Mouse (Mus musculus) liver, embryonic 13.5 days (tissue): ENCODE measurements around the gene Sfmbt1. TPM values are rescaled to one million over a fixed set of nuclear protein-coding genes. Genes with fewer than 3 reads are reported as not detected.
A peak's percentile ranks its signal among the peaks of the same experiment; 100 is the strongest.

Source experiments
- ATAC-seq: fragments of 200-750 bp; cut with Nextera tagmentation; 2 replicates; pipeline ENCODE4 v1.8.0; 2017; ENCODE audit warnings: low read depth, mild to moderate bottlenecking, moderate number of reproducible peaks, moderate library complexity
- DNase-seq: peaks from one replicate; pipeline ENCODE4 v3.0.0; 2022
- H3K27ac ChIP-seq: fragments of 300-500 bp; sonication (generic); 2 replicates; pipeline ENCODE4 v1.5.1; 2015; ENCODE audit warnings: moderate library complexity, mild to moderate bottlenecking, inconsistent platforms
- H3K27me3 ChIP-seq: fragments of 300-500 bp; sonication (generic); 2 replicates; pipeline ENCODE4 v1.6.1; 2015; ENCODE audit warnings: mild to moderate bottlenecking, inconsistent platforms
- H3K36me3 ChIP-seq: fragments of 300-500 bp; sonication (generic); 2 replicates; pipeline ENCODE4 v1.6.1; 2015; ENCODE audit warnings: mild to moderate bottlenecking, inconsistent platforms
- H3K4me1 ChIP-seq: fragments of 300-500 bp; sonication (generic); replicated peaks from 2 replicates; pipeline ENCODE4 v1.6.1; 2015; ENCODE audit warnings: inconsistent platforms
- H3K4me2 ChIP-seq: fragments of 300-500 bp; sonication (generic); 2 replicates; pipeline ENCODE4 v1.6.1; 2015; ENCODE audit warnings: inconsistent platforms, mild to moderate bottlenecking, moderate library complexity
- H3K4me3 ChIP-seq: fragments of 300-500 bp; sonication (generic); replicated peaks from 2 replicates; pipeline ENCODE4 v1.5.1; 2015; ENCODE audit warnings: mild to moderate bottlenecking, inconsistent platforms
- H3K9ac ChIP-seq: fragments of 300-500 bp; sonication (generic); 2 replicates; pipeline ENCODE4 v1.6.1; 2015; ENCODE audit warnings: mild to moderate bottlenecking, inconsistent platforms
- H3K9me3 ChIP-seq: fragments of 300-500 bp; sonication (generic); replicated peaks from 2 replicates; pipeline ENCODE4 v1.6.1; 2016; ENCODE audit warnings: inconsistent platforms
- WGBS: fragments of 180-500 bp; shearing (Covaris S2); methylation state at CpG from one replicate; pipeline ENCODE4 v1.1.7; 2015; ENCODE audit not compliant: insufficient replicate concordance; 5-methylcytosine and 5-hydroxymethylcytosine counted together
- polyA plus RNA-seq: library from polyadenylated mRNA; unstranded; fragments of >200 nt; fragmentation: Nextera tagmentation; extraction: Ambion mirVana; gene quantifications from 2 replicates; pipeline ENCODE4 v1.2.1, GENCODE M21; 2015

The Sfmbt1 gene
- polyA plus RNA-seq, 1 experiment from 2014 or later, result 13.3 TPM

DNA sequence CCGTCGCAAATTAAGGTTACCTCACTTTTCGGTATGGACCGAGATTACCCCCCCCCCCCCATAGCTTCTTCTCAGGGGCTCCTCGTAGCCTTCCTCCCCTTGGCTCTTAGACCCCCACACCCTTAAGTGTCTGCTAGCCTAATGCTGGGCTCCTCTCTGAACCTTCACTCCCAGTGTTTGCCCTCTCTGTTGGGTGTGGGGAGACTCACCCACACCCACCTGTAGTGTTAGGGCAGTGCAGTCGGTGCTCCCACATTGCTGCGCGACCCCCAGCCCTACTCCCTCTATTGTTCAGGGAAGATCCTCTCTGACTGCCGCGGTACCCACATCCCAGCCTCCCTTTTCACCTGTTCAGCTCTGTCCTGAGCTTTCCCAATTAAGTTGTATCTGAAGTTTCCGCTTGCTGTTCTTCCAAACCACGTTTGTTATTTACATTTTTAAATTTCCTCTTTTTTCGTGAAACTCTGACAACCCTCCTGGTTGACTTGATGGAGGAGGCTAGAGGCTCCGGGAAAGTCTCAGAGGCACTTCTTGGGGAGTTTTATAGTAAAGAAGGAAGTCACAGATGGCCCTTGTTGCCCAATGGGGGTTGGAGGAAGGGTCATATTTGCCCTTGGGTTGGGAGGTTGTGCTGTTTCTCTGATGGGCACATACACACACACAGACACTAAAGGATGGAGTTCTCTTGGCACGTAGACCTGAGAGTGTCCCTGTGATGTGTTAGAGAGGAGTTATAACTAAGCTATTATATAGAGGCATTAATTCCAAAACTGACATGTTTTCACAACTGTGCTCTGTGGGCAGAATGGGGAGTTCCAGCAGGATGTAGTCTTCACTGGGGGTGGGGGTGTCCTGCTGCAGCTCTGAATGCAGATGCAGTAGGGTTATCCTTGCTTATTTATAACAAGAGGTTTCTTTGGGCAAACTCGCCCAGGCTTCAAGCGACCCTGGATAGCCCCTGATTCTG lies 111.8 kb downstream of the Sfmbt1 start:
- peak overlapping the region; percentile 63; the same call in 1 of the 2 replicates for H3K27ac ChIP-seq
- H3K9ac ChIP-seq, result peak overlapping the region; percentile 87
- ATAC-seq (no peak), DNase-seq (no peak)
- no peaks in the 10 kb centered on the region for H3K36me3 ChIP-seq
- 18% methylated on average over 17 of the region's 17 CpGs for WGBS
- no peaks in the 10 kb centered on the region for H3K9me3 ChIP-seq
- H3K27me3 ChIP-seq, result no peaks in the 10 kb centered on the region
- H3K4me1 ChIP-seq, result peaks cover 62% of the 10 kb centered on the region
- peak overlapping the region; percentile 93 for H3K4me2 ChIP-seq
- peak overlapping the region; percentile 90 for H3K4me3 ChIP-seq

DNA sequence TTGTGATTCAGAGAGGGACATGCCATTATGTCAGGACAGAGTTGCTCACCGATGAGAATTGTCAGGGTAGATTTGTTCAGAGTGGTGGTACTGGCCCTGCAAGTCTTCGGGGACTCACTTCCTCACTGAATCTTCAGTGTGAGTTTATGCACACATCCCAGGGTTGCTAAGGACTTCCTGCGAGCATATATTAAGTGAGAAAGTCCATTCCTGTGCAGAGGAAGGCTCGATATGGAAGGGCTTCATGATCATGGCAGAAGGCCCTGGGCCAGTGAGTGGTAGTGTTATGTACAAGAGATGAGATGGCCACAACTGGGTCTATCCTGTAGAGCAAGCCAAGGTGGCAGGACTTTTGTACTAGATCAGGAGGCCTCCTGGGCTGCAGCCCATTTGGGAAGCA lies 112.8 kb downstream of the Sfmbt1 start:
- Histone ChIP-seq H3K9me3 (no peaks in the 10 kb centered on the region), H3K36me3 (no peaks in the 10 kb centered on the region), H3K4me2 (peak overlapping the region; percentile 93; the same call in 1 of the 2 replicates), H3K4me3 (0 out of 2 replicates have a peak overlapping the region, but pooled peaks have one; percentile 90), H3K9ac (no peak overlapping the region; the same call in 1 of the 2 replicates), H3K4me1 (peaks cover 70% of the 10 kb centered on the region), H3K27ac (peak overlapping the region; percentile 34; the same call in 1 of the 2 replicates), H3K27me3 (no peaks in the 10 kb centered on the region)
- DNase-seq (no peak), ATAC-seq (no peak)
- 63% methylated on average over 4 of the region's 4 CpGs for WGBS

DNA sequence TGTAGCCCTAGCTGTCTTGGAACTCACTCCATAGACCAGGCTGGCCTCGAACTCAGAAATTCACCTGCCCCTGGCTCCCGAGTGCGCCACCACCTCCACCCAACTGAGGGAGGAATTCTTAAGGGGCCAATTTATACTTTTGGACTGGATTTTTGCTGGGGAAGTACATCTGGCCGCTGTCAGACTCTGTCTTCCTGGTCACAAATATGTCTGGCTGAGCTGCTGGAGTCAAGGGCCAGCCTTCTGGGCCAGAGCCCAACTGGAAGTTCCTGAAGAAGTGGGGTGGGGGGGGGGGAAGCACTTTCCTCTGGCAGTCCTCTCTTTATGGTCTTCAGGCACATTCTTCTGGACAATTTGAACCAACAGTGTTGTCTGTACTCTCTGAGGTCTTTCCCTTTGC lies 113.4 kb downstream of the Sfmbt1 start:
- Histone ChIP-seq H3K4me3 (no peak overlapping the region), H3K4me2 (peak overlapping the region; percentile 93), H3K4me1 (peaks cover 70% of the 10 kb centered on the region), H3K9ac (no peak overlapping the region), H3K27me3 (no peaks in the 10 kb centered on the region), H3K27ac (peak overlapping the region; percentile 85), H3K36me3 (no peaks in the 10 kb centered on the region), H3K9me3 (no peaks in the 10 kb centered on the region)
- ATAC-seq, result no peak
- WGBS, result 82% methylated on average over 4 of the region's 4 CpGs
- DNase-seq, result no peak

DNA sequence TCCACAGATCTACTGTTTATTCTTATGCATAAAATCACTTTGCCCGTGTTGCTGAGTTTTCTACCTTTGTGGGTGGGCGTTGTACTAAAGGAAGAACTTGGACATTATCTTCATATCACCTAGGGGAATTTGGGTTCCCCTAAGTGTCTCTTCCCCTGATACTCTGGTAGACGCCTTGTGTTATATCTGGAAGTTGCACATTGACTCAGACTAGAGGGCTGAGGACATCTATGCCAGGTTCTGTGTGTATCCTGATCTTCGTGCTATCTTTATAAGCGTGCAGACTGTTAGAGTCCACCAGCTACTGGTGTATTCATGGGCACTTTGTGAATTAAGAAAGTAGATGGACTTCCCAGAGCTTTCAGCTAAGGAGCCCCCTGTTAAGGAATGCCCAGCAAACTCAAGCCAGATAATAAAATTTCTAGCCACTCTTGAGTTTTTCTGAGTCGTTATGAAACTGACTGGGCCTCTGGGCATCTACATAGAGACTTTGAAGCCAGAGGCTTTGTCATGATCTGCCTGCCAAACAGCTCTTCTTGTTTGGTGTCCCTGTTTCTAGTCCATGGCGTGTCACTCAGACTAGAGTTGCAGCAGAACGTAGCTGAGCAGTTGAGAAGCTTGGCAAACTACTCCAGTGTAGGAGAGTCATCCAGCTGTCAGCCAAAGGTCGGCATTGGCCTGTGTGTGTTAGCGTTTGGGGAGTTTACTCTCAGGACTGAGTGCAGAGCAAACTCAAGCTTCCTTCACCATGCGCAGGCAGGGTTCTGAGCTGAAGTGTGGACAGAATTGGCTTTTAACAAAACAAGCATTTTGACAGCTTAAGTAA lies 114.2 kb downstream of the Sfmbt1 start:
- peak; percentile 36 for DNase-seq
- H3K4me1 ChIP-seq, result peaks cover 70% of the 10 kb centered on the region

DNA sequence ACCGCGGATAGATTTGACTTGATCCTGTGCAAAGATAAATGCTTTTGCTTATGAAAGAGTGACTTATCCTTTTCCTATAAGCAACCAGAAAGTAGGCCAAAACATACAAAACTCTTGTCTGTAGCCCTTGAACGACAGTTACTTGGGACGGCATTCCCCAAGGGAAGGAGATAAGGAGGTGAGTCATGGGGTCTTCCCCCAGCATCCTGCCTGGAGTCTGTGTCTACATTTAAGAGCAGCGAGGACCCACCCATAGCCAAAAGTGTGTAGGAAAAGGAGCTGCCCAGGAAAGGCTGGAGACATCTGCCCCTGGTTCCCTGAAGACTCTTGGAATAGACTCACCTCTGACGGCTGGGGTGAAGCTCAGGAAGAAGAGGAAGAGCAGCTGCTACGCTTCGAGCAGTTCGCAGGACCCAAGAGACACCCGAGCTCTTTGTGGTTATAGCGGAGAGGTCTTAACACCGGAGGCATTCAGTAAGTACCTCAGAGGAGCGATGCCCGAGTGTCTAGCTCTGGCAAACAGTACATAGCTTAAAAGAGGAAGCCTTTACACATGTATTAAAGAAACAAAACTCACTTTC lies 122.9 kb downstream of the Sfmbt1 start:
- Histone ChIP-seq H3K4me1 (0 out of 2 replicates have a peak, but pooled peaks cover 5% of the 10 kb centered on the region), H3K36me3 (peaks cover 16% of the 10 kb centered on the region), H3K27ac (no peak overlapping the region), H3K9me3 (no peaks in the 10 kb centered on the region), H3K9ac (no peak overlapping the region), H3K4me3 (no peak overlapping the region), H3K4me2 (no peak overlapping the region), H3K27me3 (no peaks in the 10 kb centered on the region)
- ATAC-seq, result no peak
- WGBS, result 70% methylated on average over 14 of the region's 14 CpGs
- DNase-seq, result no peak

More for the DNA sequence above, 114.2 kb downstream of the Sfmbt1 start:
- Histone ChIP-seq H3K4me2 (peak overlapping the region; percentile 93), H3K4me3 (no peak overlapping the region; the same call in 1 of the 2 replicates), H3K36me3 (no peaks in the 10 kb centered on the region), H3K9ac (peak overlapping the region; percentile 56), H3K27ac (peak overlapping the region; percentile 85), H3K27me3 (no peaks in the 10 kb centered on the region), H3K9me3 (no peaks in the 10 kb centered on the region)
- WGBS, result 39% methylated on average over 11 of the region's 11 CpGs
- peak; percentile 78 for ATAC-seq

DNA sequence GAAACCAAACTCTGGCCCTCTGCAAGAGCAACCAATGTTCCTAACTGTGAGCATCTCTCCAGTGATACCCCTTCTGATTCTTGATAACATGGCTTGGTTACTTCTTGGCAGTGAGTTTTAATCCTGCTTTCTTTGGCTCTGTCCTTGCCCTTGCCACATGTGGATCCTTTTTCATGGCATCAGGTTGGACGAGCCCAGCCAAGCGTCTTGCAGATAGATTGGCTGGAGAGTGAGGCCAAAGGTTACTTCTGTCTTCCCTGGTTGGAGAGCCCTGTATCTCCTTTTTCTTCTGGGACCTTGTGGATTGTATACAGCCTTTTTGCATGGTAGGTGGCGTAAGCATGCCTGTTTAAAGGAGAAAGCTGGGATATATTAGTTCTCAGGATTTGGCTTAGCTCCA lies 129.1 kb downstream of the Sfmbt1 start:
- Histone ChIP-seq H3K9ac (no peak overlapping the region), H3K9me3 (no peaks in the 10 kb centered on the region), H3K4me1 (no peaks in the 10 kb centered on the region), H3K27me3 (no peaks in the 10 kb centered on the region), H3K4me2 (no peak overlapping the region), H3K27ac (no peak overlapping the region), H3K4me3 (no peak overlapping the region), H3K36me3 (peaks cover 2% of the 10 kb centered on the region)
- ATAC-seq (no peak), DNase-seq (no peak)
- 81% methylated on average over 3 of the region's 3 CpGs for WGBS

DNA sequence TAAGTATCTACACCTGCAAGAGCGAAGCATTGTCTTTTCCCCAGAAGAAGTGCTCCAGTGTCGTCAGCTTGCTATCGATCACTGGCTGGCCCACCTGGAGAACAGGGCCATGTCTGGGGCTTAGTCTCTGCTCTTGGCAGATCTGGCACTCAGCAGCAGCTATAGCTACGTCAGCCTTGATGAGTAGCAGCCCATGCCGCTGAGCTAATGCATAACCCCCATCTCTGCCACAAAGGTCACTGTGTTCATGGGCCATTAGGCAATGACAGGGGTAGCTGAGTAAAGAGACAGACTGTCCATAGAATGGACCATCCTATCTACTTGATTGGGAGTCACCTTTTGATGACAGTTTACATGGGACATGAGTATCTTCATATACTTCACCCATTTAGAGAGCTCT lies 135.9 kb downstream of the Sfmbt1 start:
- DNase-seq, result no peak
- no peak overlapping the region for H3K9ac ChIP-seq
- H3K9me3 ChIP-seq, result no peaks in the 10 kb centered on the region
- no peak overlapping the region for H3K4me3 ChIP-seq
- H3K36me3 ChIP-seq, result no peaks in the 10 kb centered on the region
- no peak overlapping the region for H3K4me2 ChIP-seq
- no peak for ATAC-seq
- H3K27ac ChIP-seq, result no peak overlapping the region
- H3K4me1 ChIP-seq, result no peaks in the 10 kb centered on the region
- no peaks in the 10 kb centered on the region for H3K27me3 ChIP-seq
- 78% methylated on average over 5 of the region's 5 CpGs for WGBS

DNA sequence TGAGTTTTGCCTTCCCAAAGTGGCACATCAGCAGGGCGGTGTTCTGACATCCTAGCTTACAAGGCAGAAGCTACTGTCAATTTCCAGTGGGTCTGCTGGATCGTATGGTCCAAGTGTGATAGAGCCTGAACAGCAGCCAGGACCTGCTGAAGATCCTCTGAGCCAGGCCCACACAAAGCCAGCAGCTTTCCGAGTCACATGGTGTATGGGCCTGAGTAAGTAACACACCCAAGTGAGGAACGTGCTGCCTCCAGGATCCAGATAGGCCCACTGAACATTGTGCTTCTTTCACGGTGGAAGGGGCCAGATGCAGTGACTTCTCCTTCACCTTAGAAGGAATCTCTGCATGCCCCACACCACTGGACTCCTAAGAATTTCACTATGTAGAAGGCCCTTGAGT lies 137.7 kb downstream of the Sfmbt1 start:
- H3K36me3 ChIP-seq, result no peaks in the 10 kb centered on the region
- no peaks in the 10 kb centered on the region for H3K9me3 ChIP-seq
- H3K9ac ChIP-seq, result no peak overlapping the region
- H3K27me3 ChIP-seq, result no peaks in the 10 kb centered on the region
- peaks cover 3% of the 10 kb centered on the region; the same call in 1 of the 2 replicates for H3K4me1 ChIP-seq
- 75% methylated on average over 5 of the region's 5 CpGs for WGBS
- no peak for DNase-seq
- H3K4me2 ChIP-seq, result no peak overlapping the region
- no peak overlapping the region for H3K27ac ChIP-seq
- no peak overlapping the region for H3K4me3 ChIP-seq
- no peak for ATAC-seq

DNA sequence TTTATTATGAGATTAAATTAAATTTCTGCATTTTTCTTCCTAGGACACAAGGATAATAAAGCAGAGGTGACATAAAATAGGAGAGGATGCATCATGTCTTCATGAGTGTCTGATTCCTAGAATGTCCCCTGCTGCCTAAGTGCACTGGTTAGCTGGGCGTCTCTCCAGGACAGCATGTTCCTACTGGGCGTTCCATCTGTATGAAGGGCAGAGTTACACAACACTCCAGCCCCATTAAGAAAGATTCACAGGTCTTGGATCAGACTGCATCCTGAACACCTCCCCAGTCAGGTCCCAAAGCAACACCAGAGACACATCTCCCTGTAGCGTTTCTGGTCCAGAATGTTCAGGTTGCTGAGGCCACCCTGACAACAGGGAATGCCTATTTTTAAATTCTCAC lies 140.7 kb downstream of the Sfmbt1 start:
- DNase-seq (no peak), ATAC-seq (no peak)
- H3K9me3 ChIP-seq, result no peaks in the 10 kb centered on the region

DNA sequence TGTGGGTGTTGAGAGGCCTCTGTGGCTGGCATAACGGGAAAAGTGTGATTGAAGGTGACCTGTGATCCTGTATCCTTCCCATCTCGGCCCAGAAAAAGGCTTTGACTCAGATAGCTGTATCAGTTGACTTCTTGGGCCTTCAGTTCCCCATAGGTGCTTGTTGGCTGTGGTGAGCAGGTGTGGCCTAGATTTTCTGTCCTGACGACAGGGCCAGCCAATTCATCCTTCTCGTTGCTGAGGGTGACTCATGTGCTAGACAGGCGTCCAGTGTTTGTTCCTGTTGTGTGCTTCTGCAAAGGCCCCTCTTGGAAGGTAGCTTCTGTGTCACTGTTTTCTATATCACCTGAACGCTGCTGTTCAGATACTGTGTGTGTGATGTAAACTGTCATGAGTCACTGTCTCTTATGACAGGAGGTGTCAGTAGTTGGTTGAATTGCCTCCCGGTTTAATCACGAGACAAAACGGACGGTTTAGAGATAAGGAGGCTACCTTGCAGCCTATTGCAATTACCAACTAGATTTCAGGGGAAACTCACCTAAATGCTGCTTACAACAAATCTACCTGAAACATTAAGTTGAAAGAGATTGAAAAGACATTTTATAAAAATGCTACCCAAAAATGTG lies 142.3 kb downstream of the Sfmbt1 start:
- DNase-seq, result no peak
- no peak overlapping the region for H3K4me3 ChIP-seq
- no peaks in the 10 kb centered on the region for H3K27me3 ChIP-seq
- no peak overlapping the region for H3K9ac ChIP-seq
- peaks cover 8% of the 10 kb centered on the region for H3K4me1 ChIP-seq
- H3K27ac ChIP-seq, result no peak overlapping the region
- WGBS, result 48% methylated on average over 10 of the region's 10 CpGs
- no peak for ATAC-seq
- H3K9me3 ChIP-seq, result no peaks in the 10 kb centered on the region
- no peak overlapping the region for H3K4me2 ChIP-seq
- H3K36me3 ChIP-seq, result no peaks in the 10 kb centered on the region

More for the DNA sequence above, 140.7 kb downstream of the Sfmbt1 start:
- peaks cover 6% of the 10 kb centered on the region; the same call in 1 of the 2 replicates for H3K4me1 ChIP-seq
- H3K4me3 ChIP-seq, result no peak overlapping the region
- no peaks in the 10 kb centered on the region for H3K36me3 ChIP-seq
- H3K27me3 ChIP-seq, result no peaks in the 10 kb centered on the region
- 79% methylated on average over 3 of the region's 3 CpGs for WGBS
- no peak overlapping the region for H3K9ac ChIP-seq
- H3K4me2 ChIP-seq, result no peak overlapping the region
- no peak overlapping the region for H3K27ac ChIP-seq
